Mouse (Mus musculus): ENCODE data around the gene Tbxas1.

The Tbxas1 gene

DNA sequence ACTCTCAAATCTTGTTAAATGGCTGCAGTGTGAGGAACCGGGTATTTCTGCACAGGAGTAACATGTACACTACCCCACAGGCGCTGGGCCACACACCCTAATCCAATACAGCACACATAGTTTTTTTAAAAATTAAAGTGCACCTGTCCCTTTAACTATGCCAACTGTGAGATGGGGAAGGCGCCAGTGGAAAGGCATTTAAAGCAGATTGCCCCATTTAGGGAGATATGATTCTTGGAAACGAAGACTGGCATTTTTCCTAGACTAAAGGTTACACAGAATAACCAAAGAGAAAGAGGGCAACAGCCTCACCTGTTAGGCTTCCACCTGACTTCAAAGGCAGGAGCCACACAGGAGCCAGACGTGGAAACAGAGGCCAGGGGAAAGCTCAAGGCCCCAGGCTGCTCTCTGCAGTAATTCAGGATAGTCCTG, 21.6 kb upstream of the Tbxas1 start:
- DNase-seq (ENCODE audit: low read depth, low spot score), result no peak

DNA sequence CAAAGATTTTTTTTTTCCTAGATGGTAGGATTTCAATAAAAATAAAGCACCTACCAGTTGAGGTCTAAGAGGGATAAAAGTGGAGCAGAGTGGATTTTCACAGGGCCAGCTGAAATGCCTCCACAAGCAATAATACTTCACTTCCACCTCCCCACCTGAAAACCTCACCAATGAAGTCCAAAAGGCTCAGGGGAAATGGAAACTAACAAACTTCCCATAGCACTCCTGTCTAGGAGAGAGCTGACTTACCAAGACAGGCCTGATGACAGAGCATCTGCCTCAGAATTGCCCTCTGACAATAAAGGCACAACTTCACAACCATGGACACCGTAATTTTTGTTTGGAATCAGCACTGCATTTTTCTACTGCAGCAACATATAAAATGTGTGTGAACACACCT, 15.4 kb upstream of the Tbxas1 start:
- DNase-seq (ENCODE audit: low read depth, low spot score), result no peak

DNA sequence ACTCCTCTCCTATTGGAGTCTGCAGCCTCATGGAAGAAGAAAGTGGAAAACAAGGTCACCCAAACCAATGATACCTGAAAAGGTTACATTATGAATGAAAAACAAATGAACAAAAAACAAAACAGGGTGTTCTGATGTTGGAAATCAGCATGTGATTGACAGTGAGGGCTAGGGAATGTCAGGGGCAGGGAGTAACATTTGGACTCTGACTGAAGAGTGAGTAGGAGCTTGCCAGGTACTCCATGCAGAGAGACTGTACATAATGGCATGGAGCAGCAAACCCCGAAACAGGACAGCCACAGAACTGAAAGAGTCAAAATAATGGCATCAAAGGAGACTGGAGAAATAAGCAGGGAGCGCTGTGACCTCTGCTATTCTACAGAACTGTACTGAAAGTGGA, 14.9 kb upstream of the Tbxas1 start:
- no peak for DNase-seq (ENCODE audit: low read depth, low spot score)

DNA sequence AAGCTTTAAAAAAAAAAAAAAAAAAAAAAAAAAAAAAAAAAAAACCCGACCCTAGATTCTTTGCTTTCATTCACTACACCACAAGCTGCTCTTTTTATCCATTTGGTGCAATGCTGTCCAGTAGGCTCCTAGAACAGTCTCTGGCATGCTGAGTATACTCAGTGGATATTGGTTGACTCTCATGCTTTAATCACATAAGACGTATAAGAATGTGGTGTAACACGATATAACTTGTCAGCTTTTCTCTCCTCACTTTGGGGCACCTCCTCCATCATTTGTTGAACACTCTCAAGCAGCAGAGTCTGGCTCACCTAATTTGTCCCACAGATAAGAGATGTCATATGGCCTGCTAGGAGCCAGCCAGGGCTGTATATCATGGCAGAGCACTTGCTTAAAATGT, 11.6 kb upstream of the Tbxas1 start:
- DNase-seq (ENCODE audit: low read depth, low spot score), result no peak

DNA sequence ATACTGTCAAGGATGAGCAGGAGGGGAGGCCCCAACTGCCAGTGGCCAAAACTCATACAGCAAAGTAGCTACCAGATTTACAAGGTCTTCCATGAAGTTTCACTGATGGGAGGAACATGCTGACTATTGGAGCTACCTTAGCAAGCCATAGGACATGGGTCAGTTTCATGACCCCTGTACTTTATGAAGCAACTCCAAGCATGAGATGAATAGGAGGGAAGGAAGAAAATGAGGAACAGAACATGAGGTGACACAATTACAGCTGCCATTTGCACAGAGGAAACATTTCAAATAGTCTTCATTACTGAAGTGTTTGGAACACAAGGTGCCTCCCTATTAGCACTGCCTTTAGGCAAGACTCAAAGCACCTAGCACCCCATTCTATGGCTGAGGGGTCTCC, 9.4 kb upstream of the Tbxas1 start:
- DNase-seq (ENCODE audit: low read depth, low spot score), result no peak

DNA sequence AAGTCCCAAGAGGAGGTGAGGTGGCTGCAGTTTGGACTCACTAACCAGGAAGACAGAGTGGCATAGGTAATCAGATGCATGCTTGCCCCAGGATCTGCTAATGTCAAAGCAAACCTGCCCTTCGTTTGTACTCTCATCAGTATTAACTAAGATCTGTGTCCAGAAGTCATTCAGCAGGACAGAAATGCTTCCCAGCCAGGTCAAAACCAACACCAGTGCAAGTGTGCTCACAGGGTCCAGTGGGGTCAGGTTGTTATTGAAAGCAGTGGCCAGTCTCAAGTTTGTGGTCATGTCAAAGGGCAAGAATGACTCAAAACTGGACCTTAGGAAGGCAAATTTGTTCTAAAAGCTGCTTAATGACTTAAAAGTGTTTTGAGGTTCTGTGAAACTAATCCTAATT, 8.8 kb upstream of the Tbxas1 start:
- DNase-seq (ENCODE audit: low read depth, low spot score), result no peak

DNA sequence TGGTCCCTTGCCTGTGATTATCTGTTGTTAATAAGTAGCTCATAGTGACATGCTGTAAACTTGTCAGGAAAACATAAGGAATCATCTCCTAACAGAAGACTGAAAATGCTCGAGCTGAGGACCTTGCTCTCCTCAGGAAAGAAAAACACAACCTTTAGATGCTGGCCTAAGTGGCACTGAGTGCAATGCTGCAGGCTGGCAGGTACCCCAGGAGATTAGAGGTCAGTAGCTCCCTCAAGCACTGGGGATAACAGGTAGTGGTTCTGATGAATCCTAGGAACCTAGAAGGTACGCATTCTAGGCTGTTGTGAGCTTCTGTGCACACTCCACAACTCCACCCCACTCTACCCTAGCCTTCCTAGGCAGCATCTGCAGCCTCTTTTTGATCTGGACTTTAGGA, 8.4 kb upstream of the Tbxas1 start:
- DNase-seq (ENCODE audit: low read depth, low spot score), result no peak

DNA sequence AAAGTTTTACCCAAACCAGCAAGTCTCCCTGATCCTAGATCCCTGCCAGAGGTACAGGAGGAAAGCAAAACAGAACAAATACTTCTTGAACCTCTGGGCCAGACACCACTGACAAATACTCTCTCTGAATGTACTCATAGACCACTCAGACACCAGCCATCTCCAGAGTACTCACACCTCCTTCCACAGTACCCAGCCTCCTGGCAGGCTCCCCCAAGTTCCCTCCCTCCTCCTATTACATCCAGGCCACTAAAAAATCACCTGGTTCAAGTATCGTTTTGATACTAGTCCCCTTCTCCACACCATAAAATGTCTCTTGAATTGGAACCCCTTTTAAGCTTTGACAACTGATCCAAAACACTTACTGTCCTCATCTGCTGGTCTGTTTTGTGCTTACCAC, 7.9 kb upstream of the Tbxas1 start:
- DNase-seq (ENCODE audit: low read depth, low spot score), result no peak

DNA sequence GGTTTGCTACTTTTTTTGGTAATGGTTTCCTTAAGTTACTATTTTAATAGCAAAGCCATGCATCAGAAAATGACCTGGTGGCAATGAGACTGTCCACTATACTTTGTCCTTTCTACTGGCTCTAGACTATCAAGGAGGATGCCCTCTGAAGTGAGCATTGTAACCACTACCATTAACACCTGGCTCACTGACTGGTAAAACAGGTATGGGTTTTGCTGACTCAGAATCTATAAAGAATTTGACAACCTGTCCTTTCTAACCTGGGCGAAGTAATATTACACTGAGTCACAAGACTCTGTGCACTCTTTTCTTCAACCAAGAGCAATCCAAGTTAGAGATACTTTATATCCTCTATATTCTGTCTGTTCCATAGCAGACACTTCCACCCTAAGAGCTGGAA, 6.2 kb upstream of the Tbxas1 start:
- DNase-seq (ENCODE audit: low read depth, low spot score), result no peak

DNA sequence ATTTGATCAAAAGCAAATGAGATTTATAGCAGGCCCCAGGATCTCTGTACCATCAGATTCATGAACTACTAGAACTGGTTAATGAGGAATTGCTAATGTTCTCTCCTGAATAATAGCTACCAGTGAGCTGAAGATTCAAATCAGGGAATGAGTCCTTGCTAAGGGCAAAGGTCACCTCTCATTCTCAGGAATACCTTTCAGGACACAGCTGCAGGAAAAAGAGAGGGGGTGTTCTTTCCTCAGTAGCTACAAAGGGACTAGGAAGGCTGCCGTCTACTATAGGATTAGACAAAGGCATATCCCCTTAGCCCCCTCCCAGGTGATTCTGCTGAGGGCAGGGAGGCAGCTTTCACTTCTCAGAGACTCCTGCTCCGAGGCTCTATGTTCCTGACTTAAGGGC, 5.1 kb upstream of the Tbxas1 start:
- DNase-seq (ENCODE audit: low read depth, low spot score), result no peak

DNA sequence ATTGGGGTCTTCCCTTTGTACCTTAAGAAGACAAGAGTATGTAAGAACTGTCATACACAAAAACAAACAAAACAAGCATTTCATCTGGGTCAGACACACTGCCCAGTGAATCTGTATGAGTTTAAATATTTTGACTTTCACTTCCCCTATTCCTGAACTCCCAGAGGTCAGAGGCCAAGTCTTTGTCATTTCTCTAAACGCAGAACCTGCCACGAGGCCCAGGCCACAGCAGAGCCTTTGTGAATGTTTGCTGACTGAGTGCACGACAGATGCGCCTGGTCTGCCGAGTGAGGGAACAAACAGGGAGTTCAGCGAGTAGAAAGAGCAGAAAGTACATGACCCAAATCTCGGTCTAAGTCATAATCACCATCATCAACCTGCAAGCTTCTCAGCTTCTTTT, 4.2 kb upstream of the Tbxas1 start:
- no peak for DNase-seq (ENCODE audit: low read depth, low spot score)

DNA sequence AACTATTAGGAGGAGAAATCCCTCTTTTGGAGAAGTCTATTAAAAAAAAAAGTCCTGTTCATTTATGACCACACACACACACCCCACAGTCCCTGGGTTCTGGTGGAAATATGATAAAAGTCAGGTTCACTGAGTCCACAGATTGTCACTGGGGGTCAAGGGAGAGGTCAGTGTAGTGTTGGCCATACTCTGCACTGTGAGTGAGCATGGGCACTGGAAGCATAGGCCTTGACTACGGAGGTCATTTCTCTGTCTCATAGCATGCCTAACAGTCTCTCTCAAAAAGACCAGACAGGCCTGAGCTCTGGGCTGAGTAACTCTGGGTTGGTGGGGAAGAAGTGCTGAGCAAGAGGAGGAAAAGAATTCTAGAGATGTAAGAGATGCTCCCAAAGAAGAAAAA, 1.9 kb upstream of the Tbxas1 start:
- DNase-seq (ENCODE audit: low read depth, low spot score), result no peak

DNA sequence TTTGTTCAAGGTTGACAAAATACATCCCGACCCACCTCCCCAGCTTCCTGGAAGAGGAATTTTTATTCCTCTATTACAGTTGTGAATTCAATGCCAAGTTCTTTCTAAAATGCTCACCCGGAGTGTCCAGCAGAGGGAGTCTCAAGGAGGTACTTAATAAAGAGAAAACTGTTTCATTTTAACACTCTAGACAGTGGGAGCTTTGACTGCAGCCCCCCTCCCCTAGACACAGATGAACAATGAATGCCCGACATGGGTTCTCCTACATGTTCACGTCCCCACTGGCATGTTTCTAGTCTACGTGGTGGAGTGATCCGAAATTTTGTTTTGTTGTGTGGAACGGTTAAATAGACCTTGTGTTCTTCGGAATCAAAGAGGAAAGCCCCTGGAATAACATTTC, 1.2 kb upstream of the Tbxas1 start:
- DNase-seq (ENCODE audit: low read depth, low spot score), result peak; percentile 48

DNA sequence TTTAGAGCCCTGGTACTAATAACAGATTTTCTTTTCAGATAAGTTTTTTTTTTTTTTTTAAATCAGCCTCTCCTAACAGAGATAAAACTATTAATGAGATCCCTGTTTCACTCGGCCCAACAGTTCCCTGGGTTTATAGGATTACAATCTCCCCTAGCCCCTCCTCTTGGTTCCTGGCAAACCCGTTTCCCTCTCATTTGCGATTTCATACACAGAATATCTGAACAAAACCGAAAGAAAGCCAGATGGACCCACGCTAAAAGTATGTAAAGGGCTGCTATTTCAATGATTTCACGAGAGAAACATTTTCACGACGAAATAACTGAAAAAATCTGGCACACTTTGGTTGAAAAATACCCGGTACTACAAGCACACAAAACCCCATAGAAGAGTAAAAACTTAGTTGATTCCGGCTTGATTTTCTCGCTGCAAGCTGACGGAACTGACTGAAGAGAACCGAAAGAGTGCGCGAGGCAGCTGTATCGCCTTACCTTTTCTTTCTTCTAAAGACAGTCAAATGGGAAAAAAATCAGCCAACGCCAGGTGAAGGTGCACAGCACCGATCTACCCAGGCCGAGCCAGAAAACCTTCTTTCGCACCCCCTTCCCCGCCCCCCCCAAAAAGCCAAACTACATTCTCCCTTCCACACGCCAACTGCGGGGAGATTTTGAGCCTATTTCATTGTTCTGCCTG, 493 bp upstream of the Tbxas1 start:
- peak; percentile 34 for DNase-seq (ENCODE audit: low read depth, low spot score)

DNA sequence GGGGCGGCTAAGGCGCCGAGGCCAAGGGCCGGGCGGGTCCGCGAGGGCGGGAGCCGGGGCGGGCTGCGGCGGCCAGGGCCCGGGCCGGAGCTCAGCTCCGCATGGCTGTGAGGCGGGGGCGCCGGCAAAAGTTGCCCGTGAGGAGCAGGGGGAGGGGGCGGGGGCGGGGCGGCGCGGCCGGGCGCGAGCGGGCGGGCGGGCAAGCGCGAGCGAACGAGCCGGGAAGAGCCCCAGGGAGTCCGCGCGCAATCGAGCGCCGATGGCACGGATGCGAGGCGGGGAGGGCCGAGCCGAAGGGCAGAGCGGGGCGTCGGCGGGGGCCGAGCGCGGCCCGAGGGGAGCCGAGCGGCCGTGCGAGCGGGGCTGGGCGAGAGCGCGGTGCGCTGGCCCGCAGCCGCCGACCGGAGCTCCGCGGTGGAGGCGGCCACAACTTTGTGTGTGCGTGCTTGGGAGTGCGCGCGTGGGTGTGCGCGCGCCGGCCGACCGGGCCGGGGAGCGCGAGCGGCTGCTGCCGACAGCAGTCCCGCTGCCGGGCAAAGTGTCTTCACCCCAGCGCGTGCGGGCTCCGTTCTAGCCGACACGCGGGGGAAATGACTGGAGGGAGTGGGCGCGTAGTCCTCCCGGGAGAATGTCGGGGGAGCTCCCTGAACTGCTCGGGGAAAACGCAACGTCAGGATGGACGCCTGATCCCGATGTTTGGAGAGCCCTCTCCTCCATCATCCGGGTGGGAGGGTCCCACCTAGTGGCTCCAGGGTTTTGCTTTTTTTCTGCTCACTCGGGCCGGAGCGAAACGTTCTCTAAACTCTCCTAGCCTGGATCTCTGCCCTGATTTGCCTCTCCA, 1.1 kb downstream of the Tbxas1 start, which contains the start of gene Hipk2:
Hipk2 (minus strand) TSS at position 95 of the 841 bp plus-strand sequence.
- peak; percentile 79 for DNase-seq (ENCODE audit: low read depth, low spot score)

DNA sequence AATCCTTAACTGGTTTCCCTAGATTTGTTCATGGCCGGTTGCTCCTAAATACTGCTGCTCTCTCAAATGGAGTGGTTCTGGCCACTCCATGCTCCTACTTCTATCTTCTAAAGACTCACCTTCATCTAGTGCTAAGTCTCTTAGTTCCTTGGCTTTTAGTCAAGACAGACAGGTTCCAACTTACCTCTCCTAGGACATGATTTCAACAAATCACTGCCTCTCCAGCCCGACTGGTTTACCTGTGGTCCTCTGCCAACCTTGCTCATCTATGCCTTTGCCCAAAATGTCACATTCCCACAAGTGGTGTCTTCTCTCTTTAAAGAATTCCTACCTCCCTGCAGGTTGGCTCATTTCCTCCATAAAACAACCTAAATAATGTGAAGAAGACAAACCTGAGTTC, 2.5 kb downstream of the Tbxas1 start:
- DNase-seq (ENCODE audit: low read depth, low spot score), result no peak

DNA sequence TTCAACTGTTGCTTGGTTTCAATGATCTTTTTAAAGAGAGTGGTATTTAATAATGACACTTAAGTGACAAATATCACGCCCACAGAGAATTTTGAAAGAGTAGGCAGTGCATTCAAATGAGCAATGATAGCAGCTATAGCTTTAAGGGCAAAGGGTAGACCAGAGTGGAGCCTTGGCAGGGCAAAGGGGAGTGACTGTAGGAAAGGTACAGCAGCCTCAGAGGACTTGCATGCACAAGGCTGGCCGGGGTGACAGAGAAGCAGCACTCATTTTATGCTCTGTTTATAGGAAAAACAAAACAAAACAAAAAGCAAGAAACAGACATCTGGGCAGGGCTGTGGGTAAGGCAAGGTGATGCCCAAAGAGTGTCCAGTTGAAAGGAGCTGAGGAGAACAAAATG, 6.3 kb downstream of the Tbxas1 start:
- DNase-seq (ENCODE audit: low read depth, low spot score), result no peak

DNA sequence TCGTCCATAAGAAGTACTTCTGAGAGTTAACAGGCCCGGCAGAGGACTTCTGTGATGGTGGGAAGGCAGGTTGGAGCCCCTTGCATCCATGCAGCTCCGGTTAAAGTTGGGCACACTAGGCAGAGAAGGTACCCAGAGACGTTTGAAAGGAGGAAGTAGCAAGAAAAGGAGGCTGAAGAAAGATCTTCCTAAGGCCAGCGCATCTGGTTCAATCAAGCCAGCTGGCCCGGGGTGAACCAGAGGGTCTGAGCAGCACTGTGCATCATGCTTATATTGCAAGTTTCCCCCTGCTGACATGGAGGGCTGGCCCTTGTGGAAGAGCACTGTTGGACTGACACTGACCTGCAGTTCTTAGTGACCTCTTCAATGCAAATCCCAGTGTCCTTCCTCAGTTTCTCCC, 6.8 kb downstream of the Tbxas1 start:
- DNase-seq (ENCODE audit: low read depth, low spot score), result no peak

DNA sequence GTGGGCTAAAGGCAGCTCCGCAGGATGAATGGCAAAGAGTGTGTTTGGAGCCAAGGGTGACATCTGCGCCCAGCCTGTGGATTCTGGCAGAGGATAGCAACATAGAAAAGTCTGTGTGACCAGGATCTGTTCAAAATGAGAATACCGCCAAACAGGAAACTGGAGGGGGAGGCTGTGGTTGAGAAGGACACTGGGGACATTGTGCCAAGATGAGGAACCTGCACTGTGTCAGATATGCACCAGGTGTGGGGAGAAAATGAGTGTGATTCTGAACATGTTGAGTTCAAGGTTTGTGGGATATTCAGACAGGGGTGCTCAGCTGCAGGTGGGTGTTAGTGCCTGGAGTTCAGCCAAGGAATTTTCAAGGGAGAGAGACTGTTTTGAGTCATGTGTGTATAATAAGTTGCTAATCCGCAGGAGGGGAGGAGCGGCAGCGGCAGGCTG, 7.5 kb downstream of the Tbxas1 start:
- DNase-seq (ENCODE audit: low read depth, low spot score), result no peak

DNA sequence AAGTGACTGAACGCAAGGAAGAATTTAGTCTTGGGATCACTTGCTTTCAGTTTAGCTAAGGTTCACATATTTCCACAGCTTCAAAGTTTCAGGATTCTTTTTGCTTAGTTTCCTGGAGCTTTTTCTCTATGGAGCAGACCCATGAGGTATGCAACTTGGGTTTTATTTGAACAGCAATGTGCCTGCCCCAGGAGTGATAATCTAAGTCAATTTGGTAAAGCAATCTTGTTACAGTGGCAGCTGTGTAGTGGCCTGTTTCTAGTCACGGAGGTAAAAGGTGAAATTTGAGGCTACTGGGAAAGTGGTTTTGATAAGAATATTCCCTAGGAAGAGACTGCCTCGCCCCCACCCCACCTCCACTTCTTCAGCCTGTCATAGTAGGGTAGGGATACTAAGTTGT, 9.3 kb downstream of the Tbxas1 start:
- no peak for DNase-seq (ENCODE audit: low read depth, low spot score)

DNA sequence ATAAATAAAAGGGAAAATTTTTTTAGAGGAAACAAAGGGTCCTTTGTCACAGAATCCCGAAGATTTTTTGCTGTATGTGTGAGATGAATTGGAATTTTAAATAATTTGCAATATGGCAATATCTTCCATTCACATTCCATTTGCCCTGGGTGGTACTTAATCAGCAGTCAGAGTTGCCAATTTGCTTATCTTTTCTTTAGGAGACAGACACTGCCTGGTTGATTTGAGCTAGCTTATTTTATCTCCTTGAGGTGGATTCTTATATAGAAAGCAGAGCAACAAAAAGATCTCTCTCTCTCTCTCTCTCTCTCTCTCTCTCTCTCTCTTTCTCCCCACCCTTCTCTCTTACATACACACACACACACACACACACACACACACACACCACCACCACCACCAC, 9.9 kb downstream of the Tbxas1 start:
- DNase-seq (ENCODE audit: low read depth, low spot score), result no peak

DNA sequence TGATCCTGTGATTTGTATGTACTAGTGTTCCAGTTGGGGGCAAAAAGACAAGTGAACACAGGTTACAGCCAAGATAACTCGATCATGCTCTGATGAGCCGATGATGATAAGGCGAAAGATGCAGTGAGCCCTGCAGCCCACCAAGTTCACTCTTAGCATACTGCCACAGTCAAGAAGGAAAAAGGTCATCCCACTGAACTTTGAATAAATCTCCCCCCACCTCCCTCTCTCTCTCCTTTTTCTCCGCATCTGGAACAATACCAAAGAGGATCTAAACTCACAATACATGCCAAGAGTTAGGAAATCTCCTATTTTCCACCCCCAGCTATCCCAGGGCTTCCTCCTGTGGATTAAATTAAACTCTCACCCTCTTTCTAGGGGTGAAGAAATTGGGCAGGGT, 12.2 kb downstream of the Tbxas1 start:
- DNase-seq (ENCODE audit: low read depth, low spot score), result no peak

DNA sequence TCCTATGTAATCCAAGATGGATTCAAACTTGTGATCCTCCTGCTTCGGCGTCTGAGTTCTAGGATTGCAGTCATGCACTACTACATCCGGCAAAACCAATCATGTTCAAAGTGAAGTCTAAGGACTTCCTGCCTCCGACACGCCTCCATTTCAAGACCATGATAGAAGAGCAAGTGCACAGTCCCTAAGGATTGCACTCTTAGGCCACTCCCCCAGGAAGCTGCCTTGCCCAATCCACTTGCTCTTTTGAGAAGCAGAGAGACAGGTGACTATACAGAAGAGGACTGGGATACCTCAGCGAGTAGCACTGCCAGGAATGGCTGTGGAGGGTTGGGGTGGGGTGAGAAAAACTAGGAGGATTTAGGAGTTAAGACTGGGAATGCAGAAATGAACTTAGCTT, 14.0 kb downstream of the Tbxas1 start:
- DNase-seq (ENCODE audit: low read depth, low spot score), result no peak
